Mouse (Mus musculus): ENCODE results near the gene Spata45. TPM values are rescaled to one million over a fixed set of nuclear protein-coding genes. Genes with fewer than 3 reads are reported as not detected.
A peak's percentile ranks its signal among the peaks of the same experiment; 100 is the strongest.

The Spata45 gene
- total RNA-seq, 4 experiments from 2014 or later = not detected

- DNase-seq (ENCODE audit: low spot score) = no peak
Measured at GRCm38 (mm10) chr1:191041352-191041751, 4.9 kb downstream of the Spata45 start.

GRCm38 (mm10) chr1:191042106-191042505 lies 5.7 kb downstream of the Spata45 start:
- DNase-seq (ENCODE audit: low spot score) = no peak

GRCm38 (mm10) chr1:191042688-191043087 lies 6.2 kb downstream of the Spata45 start:
- DNase-seq (ENCODE audit: low spot score) = no peak

- DNase-seq (ENCODE audit: low spot score) = no peak
Measured at GRCm38 (mm10) chr1:191045264-191045663, 8.8 kb downstream of the Spata45 start.

- DNase-seq (ENCODE audit: low spot score) = no peak
Measured at GRCm38 (mm10) chr1:191046231-191046824, 9.9 kb downstream of the Spata45 start.

- no peak for DNase-seq (ENCODE audit: low spot score)
Measured at GRCm38 (mm10) chr1:191053555-191053954, 17.1 kb downstream of the Spata45 start.

GRCm38 (mm10) chr1:191054870-191055532 lies 18.6 kb downstream of the Spata45 start:
- no peak for DNase-seq (ENCODE audit: low spot score)

- no peak for DNase-seq (ENCODE audit: low spot score)
Measured at GRCm38 (mm10) chr1:191055533-191055873, 19.1 kb downstream of the Spata45 start.

- DNase-seq (ENCODE audit: low spot score) = no peak
Measured at GRCm38 (mm10) chr1:191057461-191057860, 21.0 kb downstream of the Spata45 start.

GRCm38 (mm10) chr1:191062241-191062780 lies 25.9 kb downstream of the Spata45 start:
- no peak for DNase-seq (ENCODE audit: low spot score)

GRCm38 (mm10) chr1:191062781-191063485 lies 26.5 kb downstream of the Spata45 start, which contains the start of the genes Tatdn3 and Nsl1:
Tatdn3 (minus strand) TSS chr1:191062932.
Nsl1 (plus strand) TSS chr1:191063012.
- DNase-seq (ENCODE audit: low spot score) = peak; percentile 90

- DNase-seq (ENCODE audit: low spot score) = no peak
Measured at GRCm38 (mm10) chr1:191063700-191064099, 27.3 kb downstream of the Spata45 start.

- DNase-seq (ENCODE audit: low spot score) = no peak
Measured at GRCm38 (mm10) chr1:191064535-191064934, 28.1 kb downstream of the Spata45 start.

GRCm38 (mm10) chr1:191065188-191065587 lies 28.7 kb downstream of the Spata45 start:
- DNase-seq (ENCODE audit: low spot score) = no peak

- no peak for DNase-seq (ENCODE audit: low spot score)
Measured at GRCm38 (mm10) chr1:191068377-191068776, 31.9 kb downstream of the Spata45 start.

- DNase-seq (ENCODE audit: low spot score) = no peak
Measured at GRCm38 (mm10) chr1:191070259-191070658, 33.8 kb downstream of the Spata45 start.

- DNase-seq (ENCODE audit: low spot score) = peak; percentile 14
Measured at GRCm38 (mm10) chr1:191071613-191072012, 35.2 kb downstream of the Spata45 start.

GRCm38 (mm10) chr1:191072329-191072913 lies 36.0 kb downstream of the Spata45 start:
- no peak for DNase-seq (ENCODE audit: low spot score)

- peak; percentile 74 for DNase-seq (ENCODE audit: low spot score)
Measured at GRCm38 (mm10) chr1:191073001-191073400, 36.6 kb downstream of the Spata45 start.

GRCm38 (mm10) chr1:191073486-191073885 lies 37.0 kb downstream of the Spata45 start:
- no peak for DNase-seq (ENCODE audit: low spot score)

GRCm38 (mm10) chr1:191075199-191075883 lies 38.9 kb downstream of the Spata45 start:
- DNase-seq (ENCODE audit: low spot score) = peak; percentile 80

Measured in heart, adult 8-10 months (tissue).